Mouse (Mus musculus) CH12.LX (cell line): ENCODE measurements around the gene Abhd2. TPM values are rescaled to one million over a fixed set of nuclear protein-coding genes. Genes with fewer than 3 reads are reported as not detected.
A peak's percentile ranks its signal among the peaks of the same experiment; 100 is the strongest.

Experiments used
- DNase-seq: peaks from one replicate; pipeline ENCODE4 v3.0.0-alpha.2; 2013; ENCODE audit errors: extremely low read depth
- H3K27ac ChIP-seq: 2 replicates; pipeline ENCODE4 v1.5.1; 2012; ENCODE audit warnings: low read depth, mild to moderate bottlenecking, control low read depth, moderate library complexity; ENCODE audit not compliant: insufficient read depth
- H3K27me3 ChIP-seq: replicated peaks from 2 replicates; pipeline ENCODE3; 2012; ENCODE audit warnings: inconsistent platforms
- H3K36me3 ChIP-seq, 2 experiments: replicated peaks in 1 of 2; 2 replicates each; pipeline versions ENCODE3 to v1.6.1; 2012; ENCODE audit warnings: inconsistent platforms in 1 of 2, low read length in 1 of 2, mild to moderate bottlenecking in 1 of 2, mixed read lengths in 1 of 2, moderate library complexity in 1 of 2; ENCODE audit not compliant: control insufficient read depth in 1 of 2, insufficient read depth in 1 of 2
- H3K4me1 ChIP-seq, 2 experiments: 2 replicates each; pipeline ENCODE4 v1.6.1; 2012; ENCODE audit warnings: inconsistent platforms in 1 of 2, moderate library complexity in 1 of 2; ENCODE audit not compliant: insufficient read depth in 2 of 2, control insufficient read depth in 1 of 2
- H3K4me2 ChIP-seq: 2 replicates; pipeline ENCODE4 v1.6.1; 2012; ENCODE audit warnings: low read depth, mild to moderate bottlenecking, control low read depth; ENCODE audit not compliant: poor library complexity, insufficient read depth, severe bottlenecking
- H3K4me3 ChIP-seq, 3 experiments: fragments of 150-350 bp in 1 of 3; sonication (generic) in 1 of 3; replicated peaks in 1 of 3; 2 replicates each; pipeline versions ENCODE3 to v1.5.1; 2011 to 2012; ENCODE audit warnings: low read depth in 2 of 3, low read length in 2 of 3, mild to moderate bottlenecking in 2 of 3, moderate library complexity in 2 of 3, control low read depth in 1 of 3, improper control_type of control experiment in 1 of 3, inconsistent platforms in 1 of 3, mixed read lengths in 1 of 3; ENCODE audit not compliant: poor library complexity in 1 of 3
- H3K79me2 ChIP-seq: replicated peaks from 2 replicates; pipeline ENCODE4 v1.6.1; 2012; ENCODE audit warnings: mild to moderate bottlenecking, moderate library complexity; ENCODE audit not compliant: control insufficient read depth, poor library complexity, insufficient read depth, severe bottlenecking; ENCODE audit errors: extremely low read depth
- H3K9ac ChIP-seq: 2 replicates; pipeline ENCODE4 v1.6.1; 2012; ENCODE audit warnings: low read depth, mild to moderate bottlenecking, control low read depth, moderate library complexity; ENCODE audit not compliant: insufficient read depth
- H3K9me3 ChIP-seq: replicated peaks from 2 replicates; pipeline ENCODE3; 2012; ENCODE audit warnings: low read length, inconsistent platforms, mixed read lengths
- BHLHE40 ChIP-seq: IDR thresholded peaks from 2 replicates; pipeline ENCODE4 v1.6.1; 2011; ENCODE audit warnings: mild to moderate bottlenecking, low read depth, low read length, improper control_type of control experiment
- CHD1 ChIP-seq: IDR thresholded peaks from 2 replicates; pipeline ENCODE4 v1.6.1; 2012; ENCODE audit warnings: low read depth, low read length, improper control_type of control experiment, inconsistent platforms
- CHD2 ChIP-seq: IDR thresholded peaks from 2 replicates; pipeline ENCODE4 v1.6.1; 2011; ENCODE audit warnings: low read length, improper control_type of control experiment
- CTCF ChIP-seq, 2 experiments: IDR thresholded peaks in 1 of 2; conservative IDR thresholded peaks in 1 of 2; 2 replicates each; pipeline ENCODE4 v1.5.1; 2011 to 2012; ENCODE audit warnings: low read depth in 2 of 2, low read length in 2 of 2, improper control_type of control experiment in 1 of 2, inconsistent platforms in 1 of 2, mild to moderate bottlenecking in 1 of 2, moderate library complexity in 1 of 2
- E2F4 ChIP-seq: IDR thresholded peaks from 2 replicates; pipeline ENCODE4 v1.6.1; 2011; ENCODE audit warnings: low read depth, low read length, improper control_type of control experiment; ENCODE audit not compliant: insufficient replicate concordance
- ELF1 ChIP-seq: IDR thresholded peaks from 2 replicates; pipeline ENCODE4 v1.6.1; 2014; ENCODE audit warnings: low read depth, mild to moderate bottlenecking, inconsistent platforms, low read length, improper control_type of control experiment
- ETS1 ChIP-seq: conservative IDR thresholded peaks from 2 replicates; pipeline ENCODE4 v1.6.1; 2012; ENCODE audit warnings: low read depth, mild to moderate bottlenecking, inconsistent platforms, low read length, improper control_type of control experiment, moderate library complexity
- GABPA ChIP-seq: IDR thresholded peaks from 2 replicates; pipeline ENCODE4 v1.6.1; 2012; ENCODE audit warnings: low read depth, low read length, improper control_type of control experiment, inconsistent platforms; ENCODE audit not compliant: insufficient replicate concordance
- HCFC1 ChIP-seq: IDR thresholded peaks from 2 replicates; pipeline ENCODE4 v1.6.1; 2012; ENCODE audit warnings: low read depth, mild to moderate bottlenecking, inconsistent platforms, low read length, improper control_type of control experiment
- IRF4 ChIP-seq: IDR thresholded peaks from 2 replicates; pipeline ENCODE4 v1.6.1; 2014; ENCODE audit warnings: low read depth, mild to moderate bottlenecking, inconsistent platforms, low read length, improper control_type of control experiment
- JUN ChIP-seq: IDR thresholded peaks from 2 replicates; pipeline ENCODE4 v1.6.1; 2011; ENCODE audit warnings: low read depth, mild to moderate bottlenecking, low read length, improper control_type of control experiment, moderate library complexity; ENCODE audit not compliant: insufficient read depth
- JUND ChIP-seq: conservative IDR thresholded peaks from 2 replicates; pipeline ENCODE4 v1.6.1; 2011; ENCODE audit warnings: low read depth, low read length, improper control_type of control experiment
- KAT2A ChIP-seq: IDR thresholded peaks from 2 replicates; pipeline ENCODE4 v1.6.1; 2012; ENCODE audit warnings: low read length, improper control_type of control experiment, inconsistent platforms; ENCODE audit not compliant: insufficient replicate concordance
- MAFK ChIP-seq: IDR thresholded peaks from 2 replicates; pipeline ENCODE4 v1.6.1; 2011; ENCODE audit warnings: low read length, improper control_type of control experiment; ENCODE audit not compliant: insufficient replicate concordance
- MAX ChIP-seq: IDR thresholded peaks from 2 replicates; pipeline ENCODE4 v1.6.1; 2011; ENCODE audit warnings: low read length, improper control_type of control experiment
- MAZ ChIP-seq: IDR thresholded peaks from 2 replicates; pipeline ENCODE4 v1.6.1; 2012; ENCODE audit warnings: low read depth, mild to moderate bottlenecking, inconsistent platforms, low read length, improper control_type of control experiment, moderate library complexity
- MEF2A ChIP-seq: IDR thresholded peaks from 2 replicates; pipeline ENCODE4 v1.6.1; 2014; ENCODE audit warnings: low read depth, mild to moderate bottlenecking, inconsistent platforms, low read length, improper control_type of control experiment, borderline replicate concordance
- MXI1 ChIP-seq: IDR thresholded peaks from 2 replicates; pipeline ENCODE4 v1.6.1; 2011; ENCODE audit warnings: mild to moderate bottlenecking, low read depth, low read length, improper control_type of control experiment
- MYC ChIP-seq: IDR thresholded peaks from 2 replicates; pipeline ENCODE4 v1.6.1; 2011; ENCODE audit warnings: low read depth, mild to moderate bottlenecking, improper control_type of control experiment, low read length
- NELFE ChIP-seq: IDR thresholded peaks from 2 replicates; pipeline ENCODE4 v1.6.1; 2011; ENCODE audit warnings: low read depth, low read length, improper control_type of control experiment
- NRF1 ChIP-seq: IDR thresholded peaks from 2 replicates; pipeline ENCODE4 v1.6.1; 2014; ENCODE audit warnings: low read depth, mild to moderate bottlenecking, inconsistent platforms, low read length, improper control_type of control experiment, moderate library complexity
- PAX5 ChIP-seq: IDR thresholded peaks from 2 replicates; pipeline ENCODE4 v1.6.1; 2012; ENCODE audit warnings: low read length, inconsistent platforms, mixed read lengths
- POLR2A ChIP-seq: IDR thresholded peaks from 2 replicates; pipeline ENCODE4 v1.6.1; 2011; ENCODE audit warnings: low read depth, mild to moderate bottlenecking, improper control_type of control experiment, low read length
- POLR2AphosphoS2 ChIP-seq: IDR thresholded peaks from 2 replicates; pipeline ENCODE4 v1.6.1; 2011; ENCODE audit warnings: low read depth, low read length, improper control_type of control experiment
- RAD21 ChIP-seq: IDR thresholded peaks from 2 replicates; pipeline ENCODE4 v1.6.1; 2011; ENCODE audit warnings: low read depth, mild to moderate bottlenecking, low read length, improper control_type of control experiment, moderate library complexity
- RCOR1 ChIP-seq: conservative IDR thresholded peaks from 2 replicates; pipeline ENCODE4 v1.6.1; 2012; ENCODE audit warnings: low read depth, mild to moderate bottlenecking, inconsistent platforms, low read length, improper control_type of control experiment
- SIN3A ChIP-seq: IDR thresholded peaks from 2 replicates; pipeline ENCODE4 v1.6.1; 2012; ENCODE audit warnings: low read length, improper control_type of control experiment, inconsistent platforms
- SMC3 ChIP-seq: IDR thresholded peaks from 2 replicates; pipeline ENCODE4 v1.6.1; 2011; ENCODE audit warnings: low read depth, low read length, improper control_type of control experiment
- TBP ChIP-seq: conservative IDR thresholded peaks from 2 replicates; pipeline ENCODE4 v1.6.1; 2011; ENCODE audit warnings: low read depth, low read length, improper control_type of control experiment
- TCF12 ChIP-seq: IDR thresholded peaks from 2 replicates; pipeline ENCODE4 v1.6.1; 2014; ENCODE audit warnings: low read depth, mild to moderate bottlenecking, inconsistent platforms, low read length, improper control_type of control experiment
- UBTF ChIP-seq: IDR thresholded peaks from 2 replicates; pipeline ENCODE4 v1.6.1; 2012; ENCODE audit warnings: low read depth, mild to moderate bottlenecking, inconsistent platforms, low read length, improper control_type of control experiment, moderate library complexity
- USF1 ChIP-seq: IDR thresholded peaks from 2 replicates; pipeline ENCODE4 v1.6.1; 2014; ENCODE audit warnings: low read depth, mild to moderate bottlenecking, inconsistent platforms, low read length, improper control_type of control experiment
- USF2 ChIP-seq: conservative IDR thresholded peaks from 2 replicates; pipeline ENCODE4 v1.6.1; 2011; ENCODE audit warnings: low read depth, low read length, improper control_type of control experiment
- ZC3H11A ChIP-seq: IDR thresholded peaks from 2 replicates; pipeline ENCODE4 v1.6.1; 2012; ENCODE audit warnings: low read depth, mild to moderate bottlenecking, inconsistent platforms, low read length, improper control_type of control experiment
- ZKSCAN1 ChIP-seq: IDR thresholded peaks from 2 replicates; pipeline ENCODE4 v1.6.1; 2012; ENCODE audit warnings: low read depth, inconsistent platforms, low read length, improper control_type of control experiment, borderline replicate concordance
- ZMIZ1 ChIP-seq: IDR thresholded peaks from 2 replicates; pipeline ENCODE4 v1.6.1; 2012; ENCODE audit warnings: low read depth, mild to moderate bottlenecking, inconsistent platforms, low read length, improper control_type of control experiment
- ZNF384 ChIP-seq: IDR thresholded peaks from 2 replicates; pipeline ENCODE4 v1.6.1; 2012; ENCODE audit warnings: low read depth, low read length, improper control_type of control experiment, inconsistent platforms
- dilution Hi-C: fragments of 300-500 bp; cut with MboI; formaldehyde crosslinking; loops from 2 replicates; pipeline ENCODE4 v1.14.3; 2020; ENCODE audit warnings: low sequenced_read_pairs; ENCODE audit not compliant: extremely low pct_unique_long_range_greater_than_20kb, extremely low pct_ligation_motif_present
- in situ Hi-C: fragments of 300-500 bp; cut with MboI; formaldehyde crosslinking; loops from 3 replicates; pipeline ENCODE4 v1.14.3; 2019; ENCODE audit warnings: low sequenced_read_pairs, low pct_ligation_motif_present, low pct_unique_long_range_greater_than_20kb, mixed read lengths
- polyA plus RNA-seq: library from polyadenylated mRNA; unstranded; fragments of >175 nt; gene quantifications from 2 replicates; pipeline ENCODE4 v1.2.1, GENCODE M21; 2012; ENCODE audit warnings: low read depth; ENCODE audit not compliant: insufficient read length
- total RNA-seq, 2 experiments: library from RNA; depleted of rRNA; stranded (reverse); fragments of 300-350 nt in 1 of 2; fragments of >200 nt in 1 of 2; gene quantifications; 2 replicates each; pipeline ENCODE4 v1.2.3; 2012 to 2014

Abhd2 gene
- 9.9 and 10.3 TPM in 2 replicates for total RNA-seq (2012; rRNA removed)
- 5.5 and 6.0 TPM in 2 replicates for total RNA-seq (2014; rRNA removed)
- polyA plus RNA-seq = 12.9 and 15.4 TPM in 2 replicates

DNA sequence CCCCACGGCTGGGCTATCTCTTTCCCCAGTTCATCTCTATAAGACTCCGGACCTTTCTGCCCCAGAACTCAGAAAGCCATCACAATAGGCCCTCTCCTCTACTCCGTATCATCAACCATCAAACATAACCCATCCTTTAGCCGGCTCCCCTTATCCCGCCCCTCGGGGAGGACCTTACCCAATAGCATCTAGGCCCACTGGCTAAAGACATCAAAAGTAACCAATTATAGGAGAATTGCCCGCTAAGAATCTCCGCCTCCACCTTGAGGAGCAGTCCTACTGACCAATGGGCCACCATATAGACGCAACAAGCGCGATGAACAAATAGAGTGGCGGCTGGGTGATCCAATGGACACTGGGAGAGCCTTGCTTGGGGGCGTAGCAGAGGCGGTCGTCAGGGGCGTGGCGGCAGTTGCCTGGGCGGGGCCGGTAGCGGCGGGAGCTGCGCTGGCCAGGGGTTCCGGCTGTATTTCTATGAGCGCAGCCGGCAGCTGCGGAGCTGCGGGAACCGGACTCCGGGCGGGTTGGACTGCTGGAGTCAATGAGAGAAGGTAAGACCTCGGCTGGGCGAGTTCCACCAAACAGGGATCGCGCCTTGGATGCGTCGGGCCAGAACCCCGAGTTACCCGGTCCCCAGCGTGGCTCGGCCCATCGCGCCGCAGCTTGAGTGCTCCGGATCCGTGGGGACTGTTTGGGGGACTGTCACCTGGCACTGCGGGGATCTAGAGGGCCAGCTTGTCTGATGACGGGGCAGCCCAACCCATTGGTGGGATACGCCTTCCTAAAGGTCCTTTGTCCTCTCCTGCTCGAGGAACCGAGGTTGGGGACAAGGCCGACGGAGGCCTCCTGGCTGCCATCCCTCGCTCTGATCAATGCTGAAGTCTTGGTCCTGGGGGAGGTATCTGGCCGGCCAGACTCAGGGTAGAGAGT is at the start of gene Abhd2:
TSS of gene Abhd2 (plus strand) at position 411 of the 930 bp plus-strand sequence.
- H3K4me3 ChIP-seq = peak within 1 kb of the TSS; percentile 57 to 91 (median 71)
- peak; percentile 99 for DNase-seq
- H3K27ac ChIP-seq = no peak within 1 kb of the TSS
- H3K79me2 ChIP-seq = peaks cover 4% of the 10 kb centered on the region; the same call in 1 of the 2 replicates
- dilution Hi-C loops = no loop called here
- no peaks in the 10 kb centered on the region for H3K36me3 ChIP-seq
- no peaks in the 10 kb centered on the region for H3K9me3 ChIP-seq
- peak within 1 kb of the TSS; percentile 94 for H3K4me2 ChIP-seq
- in situ Hi-C loops = loop anchor here (25.0 kb wide), 1 partner anchor 189 kb away; the partner anchor contains the start of gene Polg
- H3K27me3 ChIP-seq = no peaks in the 10 kb centered on the region
- H3K4me1 ChIP-seq = peaks cover 10 to 78% of the 10 kb centered on the region in 2 experiments
- peak within 1 kb of the TSS; percentile 56 for H3K9ac ChIP-seq
- TF ChIP-seq USF1 = no peak
- TF ChIP-seq RAD21 = no peak
- TF ChIP-seq ZKSCAN1 = no peak
- no peak for TF ChIP-seq RCOR1
- no peak for TF ChIP-seq MEF2A
- peak; percentile 56; the same call in 1 of the 2 replicates for TF ChIP-seq ELF1
- no peak for TF ChIP-seq JUN
- 0 out of 2 replicates have a peak, but pooled peaks have one; percentile 59 for TF ChIP-seq NELFE
- TF ChIP-seq TCF12 = peak; percentile 86
- peak; percentile 62 for TF ChIP-seq NRF1
- 0 out of 2 replicates have a peak, but pooled peaks have one; percentile 18 for TF ChIP-seq POLR2AphosphoS2
- TF ChIP-seq POLR2A = peak; percentile 67
- no peak for TF ChIP-seq ZC3H11A
- no peak for TF ChIP-seq CTCF (conservative IDR thresholded peaks at IDR 0.05 in 1 of 2, IDR thresholded peaks at IDR 0.05 in 1 of 2; ENCODE audit: low read depth in 2 of 2, low read length in 2 of 2)
- TF ChIP-seq MAX = no peak
- peak; percentile 63 for TF ChIP-seq HCFC1
- TF ChIP-seq ZNF384 = no peak
- no peak; the same call in 1 of the 2 replicates for TF ChIP-seq JUND
- no peak for TF ChIP-seq MAFK
- TF ChIP-seq MXI1 = peak; percentile 53
- no peak for TF ChIP-seq USF2
- TF ChIP-seq CHD1 = no peak
- TF ChIP-seq PAX5 = no peak
- no peak for TF ChIP-seq GABPA
- TF ChIP-seq SIN3A = peak; percentile 74; the same call in 1 of the 2 replicates
- no peak for TF ChIP-seq MAZ
- peak; percentile 99 for TF ChIP-seq CHD2
- TF ChIP-seq ZMIZ1 = 0 out of 2 replicates have a peak, but pooled peaks have one; percentile 77
- 0 out of 2 replicates have a peak, but pooled peaks have one; percentile 55 for TF ChIP-seq TBP
- TF ChIP-seq BHLHE40 = no peak
- no peak for TF ChIP-seq E2F4
- TF ChIP-seq UBTF = no peak; the same call in 1 of the 2 replicates
- TF ChIP-seq SMC3 = no peak
- no peak for TF ChIP-seq MYC
- peak; percentile 33; the same call in 1 of the 2 replicates for TF ChIP-seq IRF4
- TF ChIP-seq KAT2A = peak; percentile 91
- no peak for TF ChIP-seq ETS1
